In genomic region chr6:22833637-22834036, GRCm38 (mm10) we compare ENCODE assay signal across 10 mouse cellular contexts. TPM values are rescaled to one million over a fixed set of nuclear protein-coding genes. Genes with fewer than 3 reads are reported as not detected.
A peak's percentile ranks its signal among the peaks of the same experiment; 100 is the strongest.
DNase-seq lines count a peak whose midpoint lies in the region; ATAC-seq and TF ChIP-seq lines count a peak whose summit lies in the region.
"Had no signal": no experiment of that assay in that cellular context is flagged by ENCODE, and none has a peak within 500 bp of the region (broad histone marks: within the 10 kb centered on the region; RNA-seq: fewer than 3 reads in every experiment).

No protein-coding gene starts in this region.

- H3K36me3 ChIP-seq in forebrain, embryonic 11.5 days (ENCODE audit: control insufficient read depth, insufficient read depth, low read length) = no peaks in the 10 kb centered on the region
- no peaks in the 10 kb centered on the region for H3K36me3 ChIP-seq in midbrain, postnatal 0 days (ENCODE audit: insufficient read depth, low read length)
- no peaks in the 10 kb centered on the region for H3K36me3 ChIP-seq in kidney, embryonic 15.5 days
- no peaks in the 10 kb centered on the region for H3K36me3 ChIP-seq in heart, embryonic 10.5 days
- H3K36me3 ChIP-seq: limb, embryonic 12.5 days had no signal

- no peak overlapping the region for H3K4me3 ChIP-seq in forebrain, embryonic 11.5 days (ENCODE audit: low read depth, low read length)
- H3K4me3 ChIP-seq in midbrain, postnatal 0 days (ENCODE audit: low read depth, low read length) = no peak overlapping the region
- H3K4me3 ChIP-seq in kidney, embryonic 15.5 days (replicated peaks) = no peak overlapping the region
- no peak overlapping the region for H3K4me3 ChIP-seq in heart, embryonic 10.5 days
- H3K4me3 ChIP-seq: limb, embryonic 12.5 days had no signal

- intact Hi-C loops in heart, postnatal 25 days (cut with DNase I) = no loop called here

- no peak overlapping the region for H3K9ac ChIP-seq in forebrain, embryonic 11.5 days (ENCODE audit: low read length)
- no peak overlapping the region for H3K9ac ChIP-seq in midbrain, postnatal 0 days (replicated peaks; ENCODE audit: low read length, poor library complexity, severe bottlenecking)
- no peak overlapping the region for H3K9ac ChIP-seq in kidney, embryonic 15.5 days
- H3K9ac ChIP-seq: limb, embryonic 12.5 days had no signal

- H3K27ac ChIP-seq in forebrain, embryonic 11.5 days (ENCODE audit: low read depth, low read length) = peak overlapping the region; percentile 87
- H3K27ac ChIP-seq in midbrain, postnatal 0 days (ENCODE audit: low read depth, low read length) = peak overlapping the region; percentile 18
- no peak overlapping the region for H3K27ac ChIP-seq in kidney, embryonic 15.5 days
- no peak overlapping the region for H3K27ac ChIP-seq in heart, embryonic 10.5 days
- H3K27ac ChIP-seq: limb, embryonic 12.5 days had no signal

- TF ChIP-seq CTCF in midbrain, postnatal 0 days (IDR thresholded peaks at IDR 0.05) = no peak

- ATAC-seq in forebrain, embryonic 11.5 days (replicated peaks; ENCODE audit: low FRiP score) = peak; percentile 89
- peak; percentile 86 for ATAC-seq in midbrain, postnatal 0 days (ENCODE audit: low FRiP score)
- no peak for ATAC-seq in kidney, embryonic 15.5 days (replicated peaks; ENCODE audit: low FRiP score)

- no peaks in the 10 kb centered on the region for H3K9me3 ChIP-seq in forebrain, embryonic 11.5 days (ENCODE audit: control insufficient read depth, low read length)
- H3K9me3 ChIP-seq in midbrain, postnatal 0 days (ENCODE audit: low read length) = no peaks in the 10 kb centered on the region
- H3K9me3 ChIP-seq in kidney, embryonic 15.5 days (replicated peaks) = no peaks in the 10 kb centered on the region
- no peaks in the 10 kb centered on the region for H3K9me3 ChIP-seq in heart, embryonic 10.5 days
- H3K9me3 ChIP-seq: limb, embryonic 12.5 days had no signal

- peaks cover 4% of the 10 kb centered on the region; the same call in 1 of the 2 replicates for H3K4me1 ChIP-seq in forebrain, embryonic 11.5 days (replicated peaks; ENCODE audit: control insufficient read depth, insufficient read depth, low read length)
- H3K4me1 ChIP-seq in midbrain, postnatal 0 days (ENCODE audit: insufficient read depth, low read length) = no peaks in the 10 kb centered on the region; the same call in 1 of the 2 replicates
- no peaks in the 10 kb centered on the region for H3K4me1 ChIP-seq in kidney, embryonic 15.5 days
- no peaks in the 10 kb centered on the region for H3K4me1 ChIP-seq in heart, embryonic 10.5 days
- H3K4me1 ChIP-seq: limb, embryonic 12.5 days had no signal

- peak; percentile 71 for DNase-seq in embryo, embryonic 10.5 days (ENCODE audit: low spot score)
- DNase-seq in forebrain, embryonic 11.5 days (ENCODE audit: low spot score) = peak; percentile 78
- DNase-seq in layer of hippocampus, adult 8-10 months (ENCODE audit: low spot score in 2 of 2) = peak; percentile 24 to 40
- DNase-seq in midbrain, postnatal 0 days (ENCODE audit: low spot score) = peak; percentile 90
- DNase-seq in yolk sac, embryonic 10.5 days (ENCODE audit: low spot score) = no peak
- no peak for DNase-seq in heart, embryonic 10.5 days (ENCODE audit: low spot score)
- no peak for DNase-seq in heart, postnatal 25 days (ENCODE audit: low spot score)

- 3% methylated on average over 7 of the region's 7 CpGs for WGBS in forebrain, embryonic 11.5 days
- 5% methylated on average over 7 of the region's 7 CpGs for WGBS in midbrain, postnatal 0 days
- 49% methylated on average over 7 of the region's 7 CpGs for WGBS in kidney, embryonic 15.5 days
- WGBS in heart, embryonic 10.5 days = 61% methylated on average over 7 of the region's 7 CpGs

- no peaks in the 10 kb centered on the region for H3K27me3 ChIP-seq in forebrain, embryonic 11.5 days (ENCODE audit: control insufficient read depth, insufficient read depth, low read length)
- H3K27me3 ChIP-seq in midbrain, postnatal 0 days (ENCODE audit: insufficient read depth, low read length) = no peaks in the 10 kb centered on the region
- no peaks in the 10 kb centered on the region for H3K27me3 ChIP-seq in kidney, embryonic 15.5 days
- H3K27me3 ChIP-seq in heart, embryonic 10.5 days (ENCODE audit: insufficient read depth, poor library complexity, severe bottlenecking) = no peaks in the 10 kb centered on the region
- H3K27me3 ChIP-seq: limb, embryonic 12.5 days had no signal

- H3K4me2 ChIP-seq in forebrain, embryonic 11.5 days (ENCODE audit: low read depth, low read length, severe bottlenecking) = peak overlapping the region; percentile 11; the same call in 1 of the 2 replicates
- peak overlapping the region; percentile 16; the same call in 1 of the 2 replicates for H3K4me2 ChIP-seq in midbrain, postnatal 0 days (ENCODE audit: low read depth, low read length, poor library complexity, severe bottlenecking)
- H3K4me2 ChIP-seq in kidney, embryonic 15.5 days = no peak overlapping the region
- H3K4me2 ChIP-seq: limb, embryonic 12.5 days had no signal

RNA-seq across cellular contexts. Expression of gene Ptprz1, which starts 41.7 kb away (rescaled TPM):
- 86.6 and 94.4 TPM in 2 replicates for polyA plus RNA-seq in forebrain, embryonic 11.5 days (2014; fragmentation: Nextera tagmentation; extraction: Ambion mirVana)
- 100 to 1,000 TPM; 135 to 148 (median 144) TPM for total RNA-seq in layer of hippocampus, adult 8-10 months (2022)
- total RNA-seq in midbrain, postnatal 0 days (2014; rRNA removed) = 260 and 300 TPM in 2 replicates
- polyA plus RNA-seq in midbrain, postnatal 0 days (2015; fragmentation: Nextera tagmentation; extraction: Ambion mirVana) = 129 and 133 TPM in 2 replicates
- polyA plus RNA-seq in kidney, embryonic 15.5 days (2015; fragmentation: Nextera tagmentation; extraction: Ambion mirVana) = 2.9 and 3.0 TPM in 2 replicates
- polyA plus RNA-seq in heart, embryonic 10.5 days (2016; fragmentation: Nextera tagmentation; extraction: Ambion mirVana) = 0.31 and 0.34 TPM in 2 replicates
- under 1 TPM; 0.73 to 0.88 TPM for total RNA-seq in heart, postnatal 25 days (2021)
- total RNA-seq: megakaryocyte-erythroid progenitor cell, adult 5-6 weeks had no signal

Comparison
In these comparisons a context has a peak if more than half of its experiments do, and no peak if none do; other contexts are left out.
1. DNase-seq: peak in embryo, embryonic 10.5 days (single experiment), forebrain, embryonic 11.5 days (single experiment), layer of hippocampus, adult 8-10 months (2 of 2) and midbrain, postnatal 0 days (single experiment); none in yolk sac, embryonic 10.5 days (single experiment), heart, embryonic 10.5 days (single experiment) and heart, postnatal 25 days (single experiment).
2. H3K27ac ChIP-seq: peak in forebrain, embryonic 11.5 days (single experiment) and midbrain, postnatal 0 days (single experiment); none in kidney, embryonic 15.5 days (single experiment) and heart, embryonic 10.5 days (single experiment).
3. RNA of gene Ptprz1, which starts 41.7 kb away (polyA plus RNA-seq): 129 to 133 TPM in midbrain, postnatal 0 days and 86.6 to 94.4 TPM in forebrain, embryonic 11.5 days; 2.9 to 3.0 TPM in kidney, embryonic 15.5 days and 0.31 to 0.34 TPM in heart, embryonic 10.5 days; every median in the first group is over 10 times any median in the second.